Mouse (Mus musculus) embryonic facial prominence, embryonic 12.5 days (tissue): Measurements from ENCODE around the gene Rxrb. TPM values are rescaled to one million over a fixed set of nuclear protein-coding genes. Genes with fewer than 3 reads are reported as not detected.

Source experiments
- ATAC-seq: fragments of 200-750 bp; cut with Nextera tagmentation; 2 replicates; pipeline ENCODE4 v1.8.0; 2017; ENCODE audit not compliant: insufficient number of reproducible peaks, insufficient read depth, low FRiP score, low TSS enrichment
- H3K27ac ChIP-seq: fragments of 300-500 bp; sonication (generic); 2 replicates; pipeline ENCODE4 v1.5.1; 2016; ENCODE audit warnings: mild to moderate bottlenecking
- H3K27me3 ChIP-seq: fragments of 300-500 bp; sonication (generic); 2 replicates; pipeline ENCODE4 v1.6.1; 2016; ENCODE audit warnings: mild to moderate bottlenecking, moderate library complexity
- H3K36me3 ChIP-seq: fragments of 300-500 bp; sonication (generic); 2 replicates; pipeline ENCODE4 v1.6.1; 2016; ENCODE audit warnings: mild to moderate bottlenecking
- H3K4me1 ChIP-seq: fragments of 300-500 bp; sonication (generic); 2 replicates; pipeline ENCODE4 v1.6.1; 2016
- H3K4me2 ChIP-seq: fragments of 300-500 bp; sonication (generic); replicated peaks from 2 replicates; pipeline ENCODE4 v1.6.1; 2016; ENCODE audit warnings: mild to moderate bottlenecking, moderate library complexity
- H3K4me3 ChIP-seq: fragments of 300-500 bp; sonication (generic); 2 replicates; pipeline ENCODE4 v1.5.1; 2016; ENCODE audit warnings: mild to moderate bottlenecking
- H3K9ac ChIP-seq: fragments of 300-500 bp; sonication (generic); 2 replicates; pipeline ENCODE4 v1.6.1; 2016; ENCODE audit warnings: mild to moderate bottlenecking, moderate library complexity
- H3K9me3 ChIP-seq: fragments of 300-500 bp; sonication (generic); 2 replicates; pipeline ENCODE4 v1.6.1; 2016; ENCODE audit warnings: mild to moderate bottlenecking, moderate library complexity
- WGBS: fragments of 180-500 bp; shearing (Covaris S2); methylation state at CpG from one replicate; pipeline ENCODE4 v1.1.7; 2016; 5-methylcytosine and 5-hydroxymethylcytosine counted together
- polyA plus RNA-seq: library from polyadenylated mRNA; unstranded; fragments of >200 nt; fragmentation: Nextera tagmentation; extraction: Ambion mirVana; gene quantifications from 2 replicates; pipeline ENCODE4 v1.2.1, GENCODE M21; 2016

The Rxrb gene
- polyA plus RNA-seq, 1 experiment from 2014 or later, result 72.6 TPM

GRCm38 (mm10) chr17:34035517-34035916, 3.9 kb downstream of the Rxrb start:
- no peak for ATAC-seq
- Histone ChIP-seq H3K4me1 (peaks cover 31% of the 10 kb centered on the region), H3K36me3 (peaks cover 45% of the 10 kb centered on the region), H3K4me3 (no peak overlapping the region), H3K4me2 (no peak overlapping the region), H3K27me3 (peaks cover 8% of the 10 kb centered on the region; the same call in 1 of the 2 replicates), H3K9me3 (no peaks in the 10 kb centered on the region), H3K9ac (no peak overlapping the region), H3K27ac (no peak overlapping the region)
- WGBS, result 92% methylated on average over 8 of the region's 9 CpGs

DNA sequence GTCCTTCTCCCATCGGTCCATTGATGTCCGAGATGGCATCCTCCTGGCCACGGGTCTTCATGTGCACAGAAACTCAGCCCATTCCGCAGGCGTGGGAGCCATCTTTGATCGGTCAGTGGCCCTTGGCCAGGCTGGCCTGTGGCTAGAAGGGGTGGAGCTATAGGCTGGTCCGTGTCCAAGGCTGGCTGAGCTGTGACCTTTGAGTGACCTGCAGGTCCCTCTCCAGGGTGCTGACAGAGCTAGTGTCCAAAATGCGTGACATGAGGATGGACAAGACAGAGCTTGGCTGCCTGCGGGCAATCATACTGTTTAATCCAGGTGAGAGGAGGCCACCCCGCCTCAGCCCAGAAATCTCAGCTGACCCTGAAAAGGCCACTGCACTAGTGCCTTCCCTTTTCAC, 5.0 kb downstream of the Rxrb start:
- Histone ChIP-seq H3K4me1 (peaks cover 34% of the 10 kb centered on the region), H3K27me3 (peaks cover 18% of the 10 kb centered on the region), H3K36me3 (peaks cover 45% of the 10 kb centered on the region), H3K27ac (no peak overlapping the region), H3K4me3 (no peak overlapping the region), H3K9ac (no peak overlapping the region), H3K4me2 (no peak overlapping the region), H3K9me3 (no peaks in the 10 kb centered on the region)
- WGBS, result 75% methylated on average over 10 of the region's 10 CpGs
- no peak for ATAC-seq

DNA sequence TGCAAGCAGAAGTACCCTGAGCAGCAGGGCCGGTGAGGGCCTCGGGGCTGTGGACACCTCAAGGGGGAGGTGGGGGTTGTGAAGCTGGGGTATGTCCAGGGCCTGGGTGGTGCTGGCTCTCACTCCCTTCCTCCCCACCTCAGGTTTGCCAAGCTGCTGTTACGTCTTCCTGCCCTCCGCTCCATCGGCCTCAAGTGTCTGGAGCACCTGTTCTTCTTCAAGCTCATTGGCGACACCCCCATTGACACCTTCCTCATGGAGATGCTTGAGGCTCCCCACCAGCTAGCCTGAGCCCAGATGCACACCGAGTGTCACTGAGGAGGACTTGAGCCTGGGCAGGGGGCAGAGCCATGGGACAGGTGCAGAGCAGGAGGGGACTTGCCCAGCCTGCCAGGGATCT, 5.6 kb downstream of the Rxrb start:
- Histone ChIP-seq H3K4me1 (peaks cover 34% of the 10 kb centered on the region), H3K27ac (no peak overlapping the region), H3K27me3 (peaks cover 23% of the 10 kb centered on the region)

DNA sequence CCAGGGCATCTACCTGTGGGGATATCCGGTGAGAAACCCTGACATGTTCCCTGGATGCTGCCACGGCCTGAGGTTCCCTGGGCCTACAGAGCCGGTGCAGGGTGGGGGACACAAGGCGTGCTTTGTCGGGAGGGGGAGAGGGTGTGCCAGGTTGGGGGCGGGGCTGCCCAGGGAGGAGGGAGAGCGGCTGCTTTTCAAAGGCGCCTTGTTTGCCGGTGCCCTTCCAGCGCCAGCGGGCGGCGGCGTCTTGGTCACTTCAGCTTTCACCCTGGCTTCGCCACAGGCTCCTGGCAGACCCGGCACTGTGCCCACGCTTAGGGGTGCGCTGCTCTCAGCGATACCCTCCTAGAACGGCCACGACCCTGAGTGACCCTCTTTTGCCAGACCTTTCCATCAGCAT, 6.8 kb downstream of the Rxrb start:
- Histone ChIP-seq H3K27me3 (peaks cover 25% of the 10 kb centered on the region), H3K4me1 (peaks cover 26% of the 10 kb centered on the region), H3K36me3 (peaks cover 44% of the 10 kb centered on the region), H3K27ac (no peak overlapping the region), H3K9ac (peak overlapping the region; percentile 19; the same call in 1 of the 2 replicates), H3K9me3 (no peaks in the 10 kb centered on the region), H3K4me2 (peak overlapping the region; percentile 45), H3K4me3 (peak overlapping the region; percentile 19)
- no peak for ATAC-seq
- WGBS, result 9% methylated on average over 21 of the region's 21 CpGs

More for the DNA sequence above, 5.6 kb downstream of the Rxrb start:
- Histone ChIP-seq H3K36me3 (peaks cover 45% of the 10 kb centered on the region), H3K4me3 (no peak overlapping the region), H3K4me2 (no peak overlapping the region), H3K9me3 (no peaks in the 10 kb centered on the region), H3K9ac (no peak overlapping the region)
- ATAC-seq, result no peak
- WGBS, result 94% methylated on average over 7 of the region's 7 CpGs

GRCm38 (mm10) chr17:34038878-34039561, 7.4 kb downstream of the Rxrb start, which contains the start of gene Col11a2:
Col11a2 (plus strand) TSS chr17:34039437.
- Histone ChIP-seq H3K9me3 (no peaks in the 10 kb centered on the region), H3K27me3 (peaks cover 25% of the 10 kb centered on the region), H3K4me1 (peaks cover 25% of the 10 kb centered on the region), H3K4me2 (peak within 1 kb of the TSS; percentile 45), H3K27ac (no peak within 1 kb of the TSS), H3K36me3 (peaks cover 38% of the 10 kb centered on the region), H3K4me3 (peak within 1 kb of the TSS; percentile 19), H3K9ac (peak within 1 kb of the TSS; percentile 30)
- WGBS, result 10% methylated on average over 28 of the region's 28 CpGs
- 0 out of 2 replicates have a peak, but pooled peaks have one; percentile 11 for ATAC-seq

- 0 out of 2 replicates have a peak, but pooled peaks have one; percentile 18 for ATAC-seq
- Histone ChIP-seq H3K4me1 (peaks cover 25% of the 10 kb centered on the region), H3K9me3 (no peaks in the 10 kb centered on the region), H3K36me3 (peaks cover 30% of the 10 kb centered on the region), H3K4me2 (peak overlapping the region; percentile 45), H3K27ac (no peak overlapping the region), H3K4me3 (peak overlapping the region; percentile 19), H3K9ac (peak overlapping the region; percentile 30; the same call in 1 of the 2 replicates), H3K27me3 (peaks cover 25% of the 10 kb centered on the region)
- WGBS, result 25% methylated on average over 17 of the region's 17 CpGs
Observed at GRCm38 (mm10) chr17:34039562-34040450, 8.2 kb downstream of the Rxrb start.

DNA sequence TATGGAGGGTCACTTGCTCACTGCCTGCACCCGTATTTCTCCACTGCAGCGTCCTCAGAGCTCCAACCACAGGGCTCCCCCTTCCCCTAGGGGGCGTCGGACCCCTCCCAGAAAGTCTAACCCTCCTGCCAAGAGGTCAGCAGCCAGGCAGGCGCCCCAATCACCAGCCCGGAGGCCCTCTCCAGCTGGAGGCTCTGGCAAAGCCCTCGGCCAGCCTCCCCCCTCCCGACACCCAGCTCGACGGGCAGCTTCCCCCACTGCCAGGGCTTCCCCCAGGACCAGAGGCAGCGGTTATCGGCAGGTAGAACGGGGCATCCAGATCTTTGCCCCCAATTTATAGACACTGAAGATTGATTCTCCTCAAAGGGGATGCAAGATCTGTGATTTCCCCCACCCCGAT, 14.3 kb downstream of the Rxrb start:
- Histone ChIP-seq H3K27ac (no peak overlapping the region), H3K4me2 (no peak overlapping the region), H3K9ac (no peak overlapping the region), H3K9me3 (no peaks in the 10 kb centered on the region), H3K4me1 (peaks cover 8% of the 10 kb centered on the region), H3K27me3 (peaks cover 13% of the 10 kb centered on the region), H3K4me3 (no peak overlapping the region), H3K36me3 (no peaks in the 10 kb centered on the region)
- WGBS, result 80% methylated on average over 14 of the region's 14 CpGs
- ATAC-seq, result no peak

DNA sequence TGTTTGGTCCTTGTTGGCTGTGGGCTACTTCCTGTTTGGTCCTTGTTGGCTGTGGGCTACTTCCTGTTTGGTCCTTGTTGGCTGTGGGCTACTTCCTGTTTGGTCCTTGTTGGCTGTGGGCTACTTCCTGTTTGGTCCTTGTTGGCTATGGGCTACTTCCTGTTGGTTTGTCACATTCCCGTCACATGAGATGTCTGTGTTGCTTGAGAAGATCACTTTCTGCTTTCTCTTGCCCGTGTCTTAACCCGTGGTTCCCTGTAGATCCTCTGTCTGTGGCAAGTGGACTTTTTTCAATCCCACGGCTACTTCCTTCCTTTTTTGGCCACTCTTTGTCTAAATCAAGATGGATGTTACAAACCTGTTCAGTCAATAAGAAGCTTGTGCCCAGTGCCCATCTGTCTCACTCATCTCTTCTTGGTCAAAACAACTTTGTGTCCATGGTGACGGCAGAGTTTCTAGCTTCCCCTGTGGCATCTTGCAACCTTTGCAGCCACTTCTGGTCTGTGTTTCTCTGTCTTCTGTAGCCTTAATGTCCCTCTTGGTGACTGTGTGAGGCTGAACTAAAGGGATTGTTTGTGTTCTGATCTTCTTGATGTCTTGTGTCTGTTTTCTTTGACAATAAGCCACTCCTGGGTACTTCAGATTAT, 15.9 kb downstream of the Rxrb start:
- WGBS, result 94% methylated on average over 5 of the region's 5 CpGs
- Histone ChIP-seq H3K4me3 (no peak overlapping the region), H3K36me3 (no peaks in the 10 kb centered on the region), H3K4me2 (no peak overlapping the region), H3K4me1 (no peaks in the 10 kb centered on the region), H3K27me3 (no peaks in the 10 kb centered on the region), H3K9me3 (no peaks in the 10 kb centered on the region), H3K9ac (no peak overlapping the region), H3K27ac (no peak overlapping the region)
- ATAC-seq, result no peak

DNA sequence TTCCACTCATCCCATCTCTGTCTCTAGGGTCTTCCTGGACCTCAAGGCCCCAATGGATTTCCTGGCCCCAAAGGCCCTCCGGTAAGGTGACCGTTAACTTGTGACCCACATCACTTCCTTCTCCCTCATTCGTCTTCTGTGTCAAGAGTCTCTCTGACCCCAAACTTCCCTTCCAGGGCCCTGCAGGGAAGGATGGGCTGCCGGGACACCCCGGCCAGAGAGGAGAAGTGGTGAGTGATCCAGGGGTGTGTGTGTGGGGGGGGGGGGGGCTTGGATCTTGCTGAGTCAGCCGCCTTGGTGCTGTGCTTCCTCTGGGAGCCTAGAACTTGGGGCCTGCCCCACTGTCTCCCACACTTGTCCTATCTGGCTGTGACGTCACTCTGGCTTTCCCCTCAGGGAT, 25.6 kb downstream of the Rxrb start:
- Histone ChIP-seq H3K27ac (no peak overlapping the region), H3K4me2 (no peak overlapping the region), H3K27me3 (no peaks in the 10 kb centered on the region), H3K4me1 (no peaks in the 10 kb centered on the region), H3K9me3 (no peaks in the 10 kb centered on the region), H3K9ac (no peak overlapping the region), H3K4me3 (no peak overlapping the region), H3K36me3 (no peaks in the 10 kb centered on the region)
- ATAC-seq, result no peak
- 67% methylated on average over 7 of the region's 7 CpGs for WGBS

DNA sequence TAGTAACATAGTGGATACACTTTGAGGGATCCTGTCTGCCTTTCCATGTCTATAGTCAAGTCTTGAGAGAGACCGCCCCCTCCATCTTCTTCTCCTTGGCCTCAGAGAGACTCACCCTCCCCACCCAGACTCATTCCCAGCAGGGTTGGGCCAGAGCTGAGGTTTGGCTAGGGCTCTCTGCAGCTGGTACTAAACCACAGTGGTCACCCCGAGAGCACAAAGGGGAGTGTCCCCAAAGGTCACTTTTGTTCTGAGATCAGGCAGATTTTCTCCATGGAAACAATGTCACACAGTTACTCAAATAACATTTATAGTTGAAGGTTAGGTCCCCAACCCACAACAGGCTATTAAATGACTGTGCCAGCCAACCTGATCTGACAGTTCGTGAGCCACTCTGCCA, 37.3 kb downstream of the Rxrb start:
- WGBS, result 64% methylated on average over 3 of the region's 3 CpGs
- H3K27me3 ChIP-seq, result no peaks in the 10 kb centered on the region; the same call in 1 of the 2 replicates
- no peak overlapping the region for H3K9ac ChIP-seq
- no peaks in the 10 kb centered on the region for H3K4me1 ChIP-seq
- no peak overlapping the region for H3K4me2 ChIP-seq
- no peak for ATAC-seq
- H3K9me3 ChIP-seq, result no peaks in the 10 kb centered on the region
- no peak overlapping the region for H3K4me3 ChIP-seq
- no peaks in the 10 kb centered on the region for H3K36me3 ChIP-seq
- H3K27ac ChIP-seq, result no peak overlapping the region

DNA sequence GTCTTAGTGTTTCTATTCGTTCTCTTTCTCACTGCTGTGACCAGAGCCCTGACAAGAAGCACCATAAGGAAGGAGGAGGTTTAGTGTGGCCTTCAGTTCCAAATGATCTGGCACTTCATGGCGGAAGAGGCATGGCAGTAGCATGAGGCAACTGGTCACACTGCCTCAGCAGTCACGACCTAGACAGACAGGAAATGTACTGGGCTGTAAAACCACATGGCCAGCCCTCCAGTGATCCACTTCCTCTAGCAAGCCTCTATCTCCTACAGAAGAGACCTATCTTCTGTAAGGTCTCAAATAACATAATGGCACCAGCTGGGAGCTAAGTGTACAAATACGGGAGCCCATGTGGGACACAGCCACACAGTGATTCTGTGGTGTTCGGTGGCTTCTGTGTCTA, 40.5 kb downstream of the Rxrb start:
- Histone ChIP-seq H3K4me2 (no peak overlapping the region), H3K4me3 (no peak overlapping the region), H3K27ac (no peak overlapping the region), H3K9me3 (no peaks in the 10 kb centered on the region), H3K36me3 (no peaks in the 10 kb centered on the region), H3K27me3 (peaks cover 16% of the 10 kb centered on the region), H3K4me1 (no peaks in the 10 kb centered on the region), H3K9ac (no peak overlapping the region)
- ATAC-seq, result no peak
- 68% methylated on average over 5 of the region's 5 CpGs for WGBS
